Mouse (Mus musculus): ENCODE results near the gene Pnkp.

DNA sequence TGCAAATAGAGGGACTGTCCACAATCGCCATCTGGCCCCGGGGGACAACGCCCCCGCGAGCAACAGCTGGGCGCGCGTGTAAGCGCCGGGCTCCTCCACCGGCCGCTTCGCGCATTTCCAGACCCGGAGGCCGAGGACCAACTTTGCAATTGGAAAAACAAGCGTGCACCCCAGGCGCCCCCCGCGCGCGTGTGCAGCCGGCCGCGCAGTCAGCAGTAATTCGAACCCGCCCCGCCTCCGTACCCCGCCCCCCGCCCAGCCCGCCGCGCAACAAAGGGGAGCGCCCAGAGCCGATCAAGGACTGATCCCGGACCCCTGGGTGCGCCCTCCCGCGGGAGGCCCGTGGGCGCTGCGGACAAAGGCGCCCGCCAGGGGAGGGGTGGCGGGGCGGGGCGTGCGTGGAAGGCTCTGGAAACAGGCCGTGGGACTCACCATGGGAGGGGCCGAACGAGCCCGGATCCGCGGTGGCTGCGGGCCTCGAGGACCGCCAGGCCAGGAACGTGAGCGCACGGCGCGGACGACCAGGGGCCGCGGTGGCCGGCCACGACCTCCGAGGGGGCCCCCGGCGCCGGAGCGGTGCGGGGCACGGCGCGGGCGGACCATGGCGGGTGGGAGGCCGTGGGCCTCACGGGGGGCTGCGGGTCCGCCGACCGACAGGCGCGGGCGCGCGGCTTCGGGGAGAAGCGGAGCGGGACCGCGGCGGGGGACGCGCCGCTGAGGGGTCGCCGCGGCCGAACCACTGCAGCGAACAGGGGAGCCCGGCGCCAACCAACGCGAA is 12.2 kb downstream of the Pnkp start:
- TF ChIP-seq EP300 (IDR thresholded peaks at IDR 0.05; ENCODE audit: insufficient read depth, low read depth, low read length) (no peak), CTCF (IDR thresholded peaks at IDR 0.05; ENCODE audit: low read depth, low read length) (no peak)

All from ES-Bruce4 (cell line).